Mouse (Mus musculus): Measurements from ENCODE around the gene Mtap.

DNA sequence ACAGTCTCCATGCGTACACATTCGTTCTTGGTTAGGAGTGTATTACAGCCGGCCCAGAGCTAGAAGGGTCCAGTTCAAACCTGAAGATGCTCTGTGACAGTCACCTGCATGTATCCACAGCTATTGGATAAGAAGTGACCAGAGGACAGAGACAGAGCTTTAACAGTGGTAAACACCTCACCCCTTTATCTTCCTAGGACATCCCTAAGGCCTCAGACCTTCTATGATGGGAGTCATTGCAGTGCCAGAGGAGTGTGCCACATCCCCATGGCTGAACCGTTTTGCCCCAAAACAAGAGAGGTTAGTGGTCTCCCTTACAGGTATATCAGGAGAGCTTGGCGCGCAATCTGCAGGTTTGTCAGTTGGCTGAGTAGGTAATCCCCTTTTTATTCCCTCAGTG, 34.0 kb downstream of the Mtap start:
- TF ChIP-seq CTCF (IDR thresholded peaks at IDR 0.05) (no peak), EP300 (IDR thresholded peaks at IDR 0.05) (no peak)
